Mouse (Mus musculus): ENCODE data around the gene Hspa5.
A peak's percentile ranks its signal among the peaks of the same experiment; 100 is the strongest.
"Not testable (repeated sequence)": the region's sequence is repeated elsewhere in the genome, so short reads cannot be mapped to it uniquely, and the experiment has no call there.

Hspa5 gene

GRCm38 (mm10) chr2:34770951-34771350 lies 819 bp upstream of the Hspa5 start:
- DNase-seq (ENCODE audit: low spot score in 2 of 2), result no peak

- peak; percentile 64 to 75 for DNase-seq (ENCODE audit: low spot score in 2 of 2)
Observed at GRCm38 (mm10) chr2:34772252-34773235, 774 bp downstream of the Hspa5 start.

GRCm38 (mm10) chr2:34773673-34774072 lies 1.9 kb downstream of the Hspa5 start:
- DNase-seq (ENCODE audit: low spot score in 2 of 2), result no peak

- no peak for DNase-seq (ENCODE audit: low spot score in 2 of 2)
Observed at GRCm38 (mm10) chr2:34774493-34774892, 2.7 kb downstream of the Hspa5 start.

GRCm38 (mm10) chr2:34777237-34777868 lies 5.6 kb downstream of the Hspa5 start:
- no peak for DNase-seq (ENCODE audit: low spot score in 2 of 2)

GRCm38 (mm10) chr2:34783064-34784020 lies 11.6 kb downstream of the Hspa5 start:
- peak; percentile 65 to 80 for DNase-seq (ENCODE audit: low spot score in 2 of 2)

- peak; percentile 48 to 66 for DNase-seq (ENCODE audit: low spot score in 2 of 2)
Observed at GRCm38 (mm10) chr2:34784085-34784484, 12.3 kb downstream of the Hspa5 start.

- peak; percentile 79 to 85 for DNase-seq (ENCODE audit: low spot score in 2 of 2)
Observed at GRCm38 (mm10) chr2:34790282-34790681, 18.5 kb downstream of the Hspa5 start.

GRCm38 (mm10) chr2:34792543-34792942 lies 20.8 kb downstream of the Hspa5 start:
- DNase-seq (ENCODE audit: low spot score in 2 of 2), result not testable (repeated sequence)

GRCm38 (mm10) chr2:34794511-34794910 lies 22.7 kb downstream of the Hspa5 start:
- DNase-seq (ENCODE audit: low spot score in 2 of 2), result no peak

GRCm38 (mm10) chr2:34795426-34795825 lies 23.7 kb downstream of the Hspa5 start:
- peak in 1 of 2 experiments; percentile 50 for DNase-seq (ENCODE audit: low spot score in 2 of 2)

GRCm38 (mm10) chr2:34799357-34800256 lies 27.8 kb downstream of the Hspa5 start, which contains the start of gene Rabepk:
TSS of gene Rabepk (minus strand) at chr2:34799912.
- DNase-seq (ENCODE audit: low spot score in 2 of 2), result peak; percentile 87 to 90

GRCm38 (mm10) chr2:34800371-34800770 lies 28.6 kb downstream of the Hspa5 start:
- DNase-seq (ENCODE audit: low spot score in 2 of 2), result no peak

- peak; percentile 97 to 99 for DNase-seq (ENCODE audit: low spot score in 2 of 2)
Observed at GRCm38 (mm10) chr2:34801516-34802482, 30.0 kb downstream of the Hspa5 start.

GRCm38 (mm10) chr2:34802565-34803245 lies 30.9 kb downstream of the Hspa5 start:
- DNase-seq (ENCODE audit: low spot score in 2 of 2), result not testable (repeated sequence)

GRCm38 (mm10) chr2:34803746-34804145 lies 32.0 kb downstream of the Hspa5 start:
- DNase-seq (ENCODE audit: low spot score in 2 of 2), result no peak

- no peak for DNase-seq (ENCODE audit: low spot score in 2 of 2)
Observed at GRCm38 (mm10) chr2:34804172-34804571, 32.4 kb downstream of the Hspa5 start.

GRCm38 (mm10) chr2:34804815-34805214 lies 33.0 kb downstream of the Hspa5 start:
- peak; percentile 22 to 47 for DNase-seq (ENCODE audit: low spot score in 2 of 2)

Data from spleen, postnatal 36 days (tissue).